Mouse (Mus musculus): Measurements from ENCODE around the gene Cactin. TPM values are rescaled to one million over a fixed set of nuclear protein-coding genes. Genes with fewer than 3 reads are reported as not detected.

Cactin gene
- polyA plus RNA-seq, 1 experiment from 2014 or later = 35.9 TPM

- WGBS = 8% methylated on average over 12 of the region's 12 CpGs
- DNase-seq (ENCODE audit: low spot score) = no peak
These were observed 28.2 kb downstream of the Cactin start for GRCm38 (mm10) chr10:81349146-81349545.

GRCm38 (mm10) chr10:81349961-81350350 is 29.1 kb downstream of the Cactin start:
- H3K36me3 ChIP-seq (ENCODE audit: control insufficient read depth, insufficient read depth, low read length) = peaks cover 2% of the 10 kb centered on the region; the same call in 1 of the 2 replicates
- 0% methylated on average over 25 of the region's 29 CpGs for WGBS
- H3K4me1 ChIP-seq (ENCODE audit: control insufficient read depth, insufficient read depth, low read length) = peaks cover 20% of the 10 kb centered on the region
- peak overlapping the region; percentile 89 for H3K4me2 ChIP-seq (ENCODE audit: low read depth, severe bottlenecking)
- peak overlapping the region; percentile 92 for H3K9ac ChIP-seq (ENCODE audit: low read length)
- ATAC-seq (ENCODE audit: insufficient number of reproducible peaks, low FRiP score, low TSS enrichment, low read depth) (peak; percentile 1; the same call in 1 of the 2 replicates), DNase-seq (ENCODE audit: low spot score) (no peak)
- H3K27ac ChIP-seq (replicated peaks; ENCODE audit: low read depth, low read length) = peak overlapping the region; percentile 62; the same call in 1 of the 2 replicates
- H3K4me3 ChIP-seq (ENCODE audit: low read depth, low read length) = peak overlapping the region; percentile 98
- no peaks in the 10 kb centered on the region; the same call in 1 of the 2 replicates for H3K27me3 ChIP-seq (ENCODE audit: control insufficient read depth, insufficient read depth, low read length)
- H3K9me3 ChIP-seq (ENCODE audit: control insufficient read depth, low read length) = no peaks in the 10 kb centered on the region

More at GRCm38 (mm10) chr10:81349146-81349545, 28.2 kb downstream of the Cactin start:
- Histone ChIP-seq H3K4me1 (ENCODE audit: control insufficient read depth, insufficient read depth, low read length) (peaks cover 20% of the 10 kb centered on the region), H3K36me3 (ENCODE audit: control insufficient read depth, insufficient read depth, low read length) (peaks cover 2% of the 10 kb centered on the region; the same call in 1 of the 2 replicates), H3K9me3 (ENCODE audit: control insufficient read depth, low read length) (no peaks in the 10 kb centered on the region), H3K4me2 (ENCODE audit: low read depth, severe bottlenecking) (peak overlapping the region; percentile 89), H3K27ac (replicated peaks; ENCODE audit: low read depth, low read length) (no peak overlapping the region), H3K27me3 (ENCODE audit: control insufficient read depth, insufficient read depth, low read length) (peaks cover 6% of the 10 kb centered on the region; the same call in 1 of the 2 replicates), H3K4me3 (ENCODE audit: low read depth, low read length) (peak overlapping the region; percentile 98), H3K9ac (ENCODE audit: low read length) (peak overlapping the region; percentile 92; the same call in 1 of the 2 replicates)
- no peak for ATAC-seq (ENCODE audit: insufficient number of reproducible peaks, low FRiP score, low TSS enrichment, low read depth)

DNA sequence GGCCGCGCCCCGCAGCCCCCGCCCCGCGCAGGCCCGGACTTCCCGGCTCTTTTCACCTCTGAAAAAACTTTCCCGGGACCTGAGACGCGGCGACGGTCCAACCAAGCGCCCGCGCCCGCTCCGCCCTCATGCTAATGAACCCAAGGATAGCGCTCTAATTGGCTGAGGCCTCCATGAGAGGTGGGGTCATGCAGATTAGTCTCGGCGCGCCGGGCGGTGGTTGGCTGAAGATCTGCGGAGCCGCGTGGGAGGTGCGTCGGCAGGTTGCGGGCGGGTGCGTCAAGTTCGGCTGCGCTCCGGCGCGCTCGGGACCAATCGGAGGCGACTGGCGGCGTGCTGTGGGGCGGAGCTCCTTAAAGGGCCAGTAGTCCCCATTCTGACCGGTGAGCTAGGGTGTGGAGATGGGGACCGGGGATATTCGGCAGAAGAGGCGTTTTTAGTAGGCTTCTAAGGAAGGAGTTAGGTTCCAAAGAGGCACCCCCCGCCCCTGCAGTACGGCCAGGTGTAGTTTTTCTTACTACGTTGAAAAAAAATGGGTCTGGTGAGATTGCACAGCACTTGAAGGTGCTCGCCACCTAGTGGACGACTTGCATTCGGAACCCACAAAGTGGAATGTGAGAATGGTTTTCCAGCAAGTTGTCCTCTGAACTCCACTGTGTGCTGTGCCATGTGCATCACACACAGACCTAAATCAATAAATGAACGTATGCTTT is 29.6 kb downstream of the Cactin start, which contains the start of gene Hmg20b:
Hmg20b (minus strand) TSS at position 130 of the 713 bp plus-strand sequence.
- H3K27ac ChIP-seq (replicated peaks; ENCODE audit: low read depth, low read length) = peak within 1 kb of the TSS; percentile 62; the same call in 1 of the 2 replicates
- peak within 1 kb of the TSS; percentile 89 for H3K4me2 ChIP-seq (ENCODE audit: low read depth, severe bottlenecking)
- WGBS = under 1% methylated on average over 54 of the region's 54 CpGs
- H3K9ac ChIP-seq (ENCODE audit: low read length) = peak within 1 kb of the TSS; percentile 92
- H3K9me3 ChIP-seq (ENCODE audit: control insufficient read depth, low read length) = no peaks in the 10 kb centered on the region
- peak; percentile 99 for DNase-seq (ENCODE audit: low spot score)
- H3K27me3 ChIP-seq (ENCODE audit: control insufficient read depth, insufficient read depth, low read length) = no peaks in the 10 kb centered on the region; the same call in 1 of the 2 replicates
- peak; percentile 88 for ATAC-seq (ENCODE audit: insufficient number of reproducible peaks, low FRiP score, low TSS enrichment, low read depth)
- peaks cover 20% of the 10 kb centered on the region for H3K4me1 ChIP-seq (ENCODE audit: control insufficient read depth, insufficient read depth, low read length)
- H3K36me3 ChIP-seq (ENCODE audit: control insufficient read depth, insufficient read depth, low read length) = peaks cover 2% of the 10 kb centered on the region; the same call in 1 of the 2 replicates
- H3K4me3 ChIP-seq (ENCODE audit: low read depth, low read length) = peak within 1 kb of the TSS; percentile 98

DNA sequence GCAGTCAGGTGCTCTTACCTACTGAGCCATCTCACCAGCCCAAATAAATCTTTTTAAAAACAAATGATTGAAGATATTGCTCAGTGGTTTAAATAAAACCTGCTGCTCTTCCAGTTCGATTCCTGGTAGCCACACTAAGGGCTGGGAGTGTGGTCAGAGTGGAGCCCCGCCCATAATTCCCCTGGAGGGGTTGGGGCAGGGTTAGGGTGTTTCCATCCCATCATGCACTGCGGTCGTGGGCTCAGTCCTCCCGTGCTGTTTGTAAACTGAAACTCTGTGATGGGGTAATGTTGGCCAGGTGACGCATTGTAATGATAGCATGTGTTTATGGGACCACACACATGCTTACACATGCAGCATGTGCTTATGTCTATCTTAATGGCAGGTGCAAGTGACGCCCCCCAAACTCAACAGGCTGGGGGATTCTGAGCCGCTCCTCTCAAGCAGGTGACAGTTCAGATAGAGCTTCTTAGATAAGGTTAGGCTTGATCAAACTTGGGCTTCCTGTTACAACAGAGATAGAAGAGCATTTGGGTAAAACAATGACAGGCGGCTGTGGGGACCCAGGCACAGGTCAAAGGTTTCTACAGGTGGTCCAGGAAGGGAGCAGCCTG is 30.9 kb downstream of the Cactin start:
- H3K9me3 ChIP-seq (ENCODE audit: control insufficient read depth, low read length) = no peaks in the 10 kb centered on the region
- peaks cover 16% of the 10 kb centered on the region for H3K4me1 ChIP-seq (ENCODE audit: control insufficient read depth, insufficient read depth, low read length)
- no peak overlapping the region for H3K9ac ChIP-seq (ENCODE audit: low read length)
- no peaks in the 10 kb centered on the region for H3K27me3 ChIP-seq (ENCODE audit: control insufficient read depth, insufficient read depth, low read length)
- 23% methylated on average over 9 of the region's 9 CpGs for WGBS
- ATAC-seq (ENCODE audit: insufficient number of reproducible peaks, low FRiP score, low TSS enrichment, low read depth) = no peak
- no peak overlapping the region for H3K27ac ChIP-seq (replicated peaks; ENCODE audit: low read depth, low read length)
- 0 out of 2 replicates have a peak overlapping the region, but pooled peaks have one; percentile 4 for H3K4me2 ChIP-seq (ENCODE audit: low read depth, severe bottlenecking)
- H3K36me3 ChIP-seq (ENCODE audit: control insufficient read depth, insufficient read depth, low read length) = peaks cover 2% of the 10 kb centered on the region; the same call in 1 of the 2 replicates
- no peak for DNase-seq (ENCODE audit: low spot score)
- no peak overlapping the region for H3K4me3 ChIP-seq (ENCODE audit: low read depth, low read length)

GRCm38 (mm10) chr10:81354738-81355477 is 34.0 kb downstream of the Cactin start:
- Histone ChIP-seq H3K4me3 (ENCODE audit: low read depth, low read length) (no peak overlapping the region), H3K36me3 (ENCODE audit: control insufficient read depth, insufficient read depth, low read length) (no peaks in the 10 kb centered on the region; the same call in 1 of the 2 replicates), H3K9me3 (ENCODE audit: control insufficient read depth, low read length) (no peaks in the 10 kb centered on the region), H3K4me2 (ENCODE audit: low read depth, severe bottlenecking) (no peak overlapping the region), H3K27ac (replicated peaks; ENCODE audit: low read depth, low read length) (no peak overlapping the region), H3K27me3 (ENCODE audit: control insufficient read depth, insufficient read depth, low read length) (no peaks in the 10 kb centered on the region), H3K4me1 (ENCODE audit: control insufficient read depth, insufficient read depth, low read length) (peaks cover 13% of the 10 kb centered on the region; the same call in 1 of the 2 replicates), H3K9ac (ENCODE audit: low read length) (no peak overlapping the region)
- DNase-seq (ENCODE audit: low spot score) = no peak
- WGBS = 57% methylated on average over 9 of the region's 9 CpGs
- ATAC-seq (ENCODE audit: insufficient number of reproducible peaks, low FRiP score, low TSS enrichment, low read depth) = no peak

- Histone ChIP-seq H3K36me3 (ENCODE audit: control insufficient read depth, insufficient read depth, low read length) (peaks cover 2% of the 10 kb centered on the region; the same call in 1 of the 2 replicates), H3K4me3 (ENCODE audit: low read depth, low read length) (no peak overlapping the region), H3K4me2 (ENCODE audit: low read depth, severe bottlenecking) (no peak overlapping the region), H3K9ac (ENCODE audit: low read length) (no peak overlapping the region), H3K27ac (replicated peaks; ENCODE audit: low read depth, low read length) (no peak overlapping the region), H3K4me1 (ENCODE audit: control insufficient read depth, insufficient read depth, low read length) (peaks cover 13% of the 10 kb centered on the region; the same call in 1 of the 2 replicates), H3K27me3 (ENCODE audit: control insufficient read depth, insufficient read depth, low read length) (no peaks in the 10 kb centered on the region), H3K9me3 (ENCODE audit: control insufficient read depth, low read length) (no peaks in the 10 kb centered on the region)
- WGBS = 81% methylated on average over 4 of the region's 4 CpGs
- no peak for ATAC-seq (ENCODE audit: insufficient number of reproducible peaks, low FRiP score, low TSS enrichment, low read depth)
- DNase-seq (ENCODE audit: low spot score) = no peak
These were observed 34.6 kb downstream of the Cactin start for GRCm38 (mm10) chr10:81355533-81355932.

GRCm38 (mm10) chr10:81356352-81356990 is 35.6 kb downstream of the Cactin start:
- no peaks in the 10 kb centered on the region for H3K27me3 ChIP-seq (ENCODE audit: control insufficient read depth, insufficient read depth, low read length)
- H3K27ac ChIP-seq (replicated peaks; ENCODE audit: low read depth, low read length) = no peak overlapping the region
- no peak overlapping the region for H3K9ac ChIP-seq (ENCODE audit: low read length)
- ATAC-seq (ENCODE audit: insufficient number of reproducible peaks, low FRiP score, low TSS enrichment, low read depth) (no peak), DNase-seq (ENCODE audit: low spot score) (no peak)
- peaks cover 2% of the 10 kb centered on the region; the same call in 1 of the 2 replicates for H3K36me3 ChIP-seq (ENCODE audit: control insufficient read depth, insufficient read depth, low read length)
- H3K9me3 ChIP-seq (ENCODE audit: control insufficient read depth, low read length) = no peaks in the 10 kb centered on the region
- H3K4me1 ChIP-seq (ENCODE audit: control insufficient read depth, insufficient read depth, low read length) = peaks cover 13% of the 10 kb centered on the region; the same call in 1 of the 2 replicates
- H3K4me2 ChIP-seq (ENCODE audit: low read depth, severe bottlenecking) = peak overlapping the region; percentile 99
- WGBS = 48% methylated on average over 12 of the region's 12 CpGs
- H3K4me3 ChIP-seq (ENCODE audit: low read depth, low read length) = peak overlapping the region; percentile 77; the same call in 1 of the 2 replicates
